Mouse (Mus musculus) brain, embryonic 14.5 days (tissue): ENCODE data around the gene Lysmd4. TPM values are rescaled to one million over a fixed set of nuclear protein-coding genes. Genes with fewer than 3 reads are reported as not detected.

Experiments
- DNase-seq: peaks from one replicate; pipeline ENCODE4 v3.0.0-alpha.2; 2011; ENCODE audit warnings: low read depth
- CTCF ChIP-seq: fragments of 200-500 bp; IDR thresholded peaks from 2 replicates; pipeline ENCODE4 v1.5.1; 2012; ENCODE audit warnings: inconsistent platforms, mild to moderate bottlenecking, moderate library complexity, borderline replicate concordance; ENCODE audit not compliant: insufficient read depth, insufficient read length; ENCODE audit errors: extremely low read depth
- POLR2A ChIP-seq: fragments of 200-500 bp; IDR thresholded peaks from 2 replicates; pipeline ENCODE4 v1.6.1; 2012; ENCODE audit warnings: mild to moderate bottlenecking, inconsistent platforms, borderline replicate concordance; ENCODE audit not compliant: poor library complexity, insufficient read depth, insufficient read length, severe bottlenecking; ENCODE audit errors: extremely low read depth
- polyA plus RNA-seq: library from polyadenylated mRNA; depleted of rRNA; stranded (reverse); fragments of >200 nt; gene quantifications from 2 replicates; pipeline ENCODE4 v1.2.3, GENCODE M21; 2012

The Lysmd4 gene
- polyA plus RNA-seq, 1 experiment, result 38.1 TPM

GRCm38 (mm10) chr7:67291356-67291755 is 69.0 kb downstream of the Lysmd4 start:
- TF ChIP-seq CTCF (no peak), POLR2A (no peak)
- peak; percentile 5 for DNase-seq

- TF ChIP-seq CTCF (no peak), POLR2A (no peak)
- DNase-seq, result no peak
Measured at GRCm38 (mm10) chr7:67296419-67296818, 74.1 kb downstream of the Lysmd4 start.

- no peak for DNase-seq
- TF ChIP-seq POLR2A, result no peak
- no peak for TF ChIP-seq CTCF
Measured at GRCm38 (mm10) chr7:67304937-67305336, 82.6 kb downstream of the Lysmd4 start.

- no peak for TF ChIP-seq CTCF
- TF ChIP-seq POLR2A, result no peak
- no peak for DNase-seq
Measured at GRCm38 (mm10) chr7:67307078-67307477, 84.7 kb downstream of the Lysmd4 start.

- no peak for TF ChIP-seq CTCF
- TF ChIP-seq POLR2A, result no peak
- DNase-seq, result no peak
Measured at GRCm38 (mm10) chr7:67308102-67308501, 85.8 kb downstream of the Lysmd4 start.

GRCm38 (mm10) chr7:67310151-67310550 is 87.8 kb downstream of the Lysmd4 start:
- DNase-seq, result no peak
- TF ChIP-seq POLR2A (no peak), CTCF (no peak)

- TF ChIP-seq CTCF (no peak), POLR2A (no peak)
- DNase-seq, result no peak
Measured at GRCm38 (mm10) chr7:67313200-67313599, 90.9 kb downstream of the Lysmd4 start.

GRCm38 (mm10) chr7:67318697-67319096 is 96.4 kb downstream of the Lysmd4 start:
- DNase-seq, result no peak
- TF ChIP-seq CTCF (no peak), POLR2A (no peak)

- DNase-seq, result no peak
- TF ChIP-seq CTCF, result no peak
- TF ChIP-seq POLR2A, result no peak
Measured at GRCm38 (mm10) chr7:67320359-67320758, 98.0 kb downstream of the Lysmd4 start.

GRCm38 (mm10) chr7:67342067-67342625 is 119.8 kb downstream of the Lysmd4 start:
- TF ChIP-seq POLR2A (no peak), CTCF (no peak)
- no peak for DNase-seq

GRCm38 (mm10) chr7:67344443-67344842 is 122.1 kb downstream of the Lysmd4 start:
- no peak for DNase-seq
- TF ChIP-seq CTCF (no peak), POLR2A (no peak)

GRCm38 (mm10) chr7:67352989-67353388 is 130.6 kb downstream of the Lysmd4 start:
- DNase-seq, result no peak
- no peak for TF ChIP-seq POLR2A
- TF ChIP-seq CTCF, result no peak
